22 mouse cellular contexts compared by ENCODE assay signal in the genomic region with DNA sequence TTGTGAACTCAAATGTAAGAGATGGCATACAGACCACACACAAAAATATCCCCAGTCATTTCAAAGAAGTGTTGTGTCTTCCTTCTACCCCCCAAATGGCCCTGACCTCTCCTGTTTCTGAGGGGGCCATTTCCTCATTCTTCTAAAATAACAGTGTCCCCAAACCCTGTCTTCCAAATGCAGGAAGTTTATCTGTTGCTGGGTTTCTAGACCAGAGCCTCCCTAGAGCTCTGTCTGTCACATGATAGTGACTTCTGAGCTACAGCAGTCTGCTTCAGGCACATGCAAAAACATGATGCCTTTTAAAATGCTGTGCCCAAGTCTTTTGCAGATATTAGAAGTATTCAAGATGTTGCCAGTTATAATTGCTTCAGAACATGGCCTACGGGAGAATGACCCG. TPM values are rescaled to one million over a fixed set of nuclear protein-coding genes. Genes with fewer than 3 reads are reported as not detected.
DNase-seq lines count a peak whose midpoint lies in the region; ATAC-seq lines count a peak whose summit lies in the region.
"Had no signal": no experiment of that assay in that cellular context is flagged by ENCODE, and none has a peak within 500 bp of the region (broad histone marks: within the 10 kb centered on the region; RNA-seq: fewer than 3 reads in every experiment).

No protein-coding gene starts in this region.

- H3K4me1 ChIP-seq in brown adipose tissue, adult 24 weeks (ENCODE audit: control insufficient read depth, insufficient read depth, insufficient read length, low read length): no peaks in the 10 kb centered on the region
- no peaks in the 10 kb centered on the region; the same call in 1 of the 2 replicates for H3K4me1 ChIP-seq in liver, embryonic 16.5 days (ENCODE audit: control insufficient read depth, low read depth, low read length)
- H3K4me1 ChIP-seq: heart, embryonic 15.5 days; hindbrain, embryonic 10.5 days; limb, embryonic 13.5 days; lung, embryonic 15.5 days had no signal

- peaks cover 4% of the 10 kb centered on the region; the same call in 1 of the 2 replicates for H3K27me3 ChIP-seq in liver, embryonic 16.5 days (ENCODE audit: control insufficient read depth, insufficient read depth, low read depth, low read length)

- no peak overlapping the region for H3K9ac ChIP-seq in liver, embryonic 16.5 days (ENCODE audit: low read depth, low read length)
- H3K9ac ChIP-seq: heart, embryonic 15.5 days; limb, embryonic 13.5 days; lung, embryonic 15.5 days had no signal

- H3K9me3 ChIP-seq in liver, embryonic 16.5 days (replicated peaks; ENCODE audit: control insufficient read depth, low read length): no peaks in the 10 kb centered on the region
- H3K9me3 ChIP-seq: heart, embryonic 15.5 days; hindbrain, embryonic 10.5 days; limb, embryonic 13.5 days; lung, embryonic 15.5 days had no signal

- no peak overlapping the region for H3K4me3 ChIP-seq in brown adipose tissue, adult 24 weeks (ENCODE audit: insufficient read depth, low read depth, low read length)
- no peak overlapping the region for H3K4me3 ChIP-seq in liver, embryonic 16.5 days (ENCODE audit: low read depth, low read length)
- H3K4me3 ChIP-seq: heart, embryonic 15.5 days; hindbrain, embryonic 10.5 days; limb, embryonic 13.5 days; lung, embryonic 15.5 days had no signal

- 18% methylated on average over 2 of the region's 2 CpGs for WGBS in liver, embryonic 16.5 days (ENCODE audit: insufficient replicate concordance)

- DNase-seq in lung, postnatal 36 days: peak; percentile 14
- no peak for DNase-seq in lung, postnatal 14 days
- no peak for DNase-seq in adrenal gland, adult 8-10 months
- no peak for DNase-seq in right cerebral cortex, postnatal 10 days (ENCODE audit: low spot score in 2 of 2)
- DNase-seq in spleen, postnatal 4 days (ENCODE audit: low spot score in 2 of 2): no peak
- DNase-seq: adrenal gland, postnatal 10 days; cerebellum, adult 18-20 months; cerebellum, postnatal 25 days; gastrocnemius, postnatal 10 days; kidney, adult 18-20 months; kidney, postnatal 10 days; retina, postnatal 1 day; right cerebral cortex, postnatal 4 days had no signal

- H3K4me2 ChIP-seq in liver, embryonic 16.5 days (ENCODE audit: low read depth, low read length): no peak overlapping the region
- H3K4me2 ChIP-seq: heart, embryonic 15.5 days; limb, embryonic 13.5 days; lung, embryonic 15.5 days had no signal

- peak overlapping the region; percentile 61 for H3K27ac ChIP-seq in brown adipose tissue, adult 24 weeks (replicated peaks; ENCODE audit: low read depth, low read length)
- H3K27ac ChIP-seq in liver, embryonic 16.5 days (ENCODE audit: low read length): peak overlapping the region; percentile 51
- H3K27ac ChIP-seq: heart, embryonic 15.5 days; hindbrain, embryonic 10.5 days; limb, embryonic 13.5 days; lung, embryonic 15.5 days had no signal

- ATAC-seq in liver, embryonic 16.5 days (ENCODE audit: low read depth): peak; percentile 53
- ATAC-seq in monocyte, adult 5-6 weeks (replicated peaks; ENCODE audit: insufficient number of reproducible peaks, low FRiP score, low TSS enrichment, poor library complexity, severe bottlenecking): peak; percentile 20

- H3K36me3 ChIP-seq in liver, embryonic 16.5 days (ENCODE audit: control insufficient read depth, insufficient read depth): no peaks in the 10 kb centered on the region
- H3K36me3 ChIP-seq: heart, embryonic 15.5 days; hindbrain, embryonic 10.5 days; limb, embryonic 13.5 days; lung, embryonic 15.5 days had no signal

RNA-seq across cellular contexts. Expression of a gene that starts 5.7 kb away (rescaled TPM):
- polyA plus RNA-seq in brown adipose tissue, adult 24 weeks (2012; ENCODE audit: insufficient read depth, insufficient read length, missing spikeins): 1.8 TPM in 2 replicates
- 1.9 and 2.7 TPM in 2 replicates for polyA plus RNA-seq in liver, embryonic 16.5 days (2015; fragmentation: Nextera tagmentation; extraction: Ambion mirVana)
- 358 to 411 TPM (median 369 TPM) in 3 replicates for total RNA-seq in monocyte, adult 5-6 weeks (2017)
- total RNA-seq in adrenal gland, adult 8-10 months (2022): 1 to 10 TPM; 4.3 to 5.5 (median 5.3) TPM

RNA-seq across cellular contexts. Expression of a gene that starts 44.3 kb away (rescaled TPM):
- polyA plus RNA-seq in brown adipose tissue, adult 24 weeks (2012; ENCODE audit: insufficient read depth, insufficient read length, missing spikeins): not detected in 2 replicates
- polyA plus RNA-seq in liver, embryonic 16.5 days (2015; fragmentation: Nextera tagmentation; extraction: Ambion mirVana): not detected in 2 replicates
- 0.68 to 2.6 TPM in 2 of 3 replicates, not detected in the other for total RNA-seq in monocyte, adult 5-6 weeks (2017)
- total RNA-seq in adrenal gland, adult 8-10 months (2022): under 1 TPM; 0.18 to 0.87 (median 0.52) TPM
- polyA plus RNA-seq: frontal cortex, adult 2 months; midbrain, postnatal 0 days had no signal

Comparison
In these comparisons a context has a peak if more than half of its experiments do, and no peak if none do; other contexts are left out.
1. RNA of a gene that starts 5.7 kb away (total RNA-seq): 358 to 411 TPM in monocyte, adult 5-6 weeks; 4.3 to 5.5 TPM in adrenal gland, adult 8-10 months; every median in the first group is over 10 times any median in the second.